Mouse (Mus musculus) forelimb bud, embryonic 11.5 days (tissue): ENCODE data around the gene Esr1.
"Not testable (repeated sequence)": the region's sequence is repeated elsewhere in the genome, so short reads cannot be mapped to it uniquely, and the experiment has no call there.

Experiments used
- DNase-seq: peaks from one replicate; pipeline ENCODE4 v3.0.0-alpha.2; 2012; ENCODE audit warnings: low read depth, low spot score

Esr1 gene

DNA sequence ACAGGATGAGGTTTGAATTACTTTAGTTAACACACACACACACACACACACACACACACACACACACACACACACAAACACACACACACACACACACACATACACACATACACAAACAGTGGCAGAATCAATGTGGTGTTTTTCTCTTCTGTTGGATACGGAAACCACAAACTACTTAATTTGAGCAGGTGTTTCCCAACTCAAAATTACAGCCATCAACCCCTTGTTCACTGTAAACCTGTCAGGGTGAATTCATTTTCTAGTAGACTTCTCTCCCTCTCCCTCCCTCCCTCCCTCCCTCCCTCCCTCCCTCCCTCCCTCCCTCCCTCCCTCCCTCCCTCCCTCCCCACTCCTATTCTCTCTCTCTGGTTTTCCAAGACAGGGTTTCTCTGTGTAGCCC, 8.0 kb downstream of the Esr1 start:
- not testable (repeated sequence) for DNase-seq

- DNase-seq = peak; percentile 10
Measured at GRCm38 (mm10) chr10:4620596-4621504, 9.5 kb downstream of the Esr1 start.

- DNase-seq = no peak
Measured at GRCm38 (mm10) chr10:4621505-4621815, 10.1 kb downstream of the Esr1 start.

DNA sequence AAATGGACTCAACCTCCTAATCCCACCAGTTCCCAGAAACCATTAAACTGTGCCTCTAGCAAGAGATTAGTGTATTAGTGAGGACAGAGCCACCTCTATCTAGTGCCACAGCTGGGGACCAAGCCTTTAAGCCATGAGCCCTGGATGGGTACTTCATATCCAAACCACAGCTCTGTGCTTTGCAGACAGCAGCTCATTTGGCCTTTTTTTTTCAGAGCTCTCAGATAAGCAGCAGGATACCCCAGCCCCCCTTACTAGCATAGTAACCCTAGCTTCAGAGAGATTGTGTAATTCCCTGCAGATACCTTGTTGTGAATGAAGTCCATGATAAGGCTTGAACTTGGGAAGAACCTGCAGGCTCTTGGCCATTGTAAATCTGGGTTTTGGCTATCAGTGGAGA, 11.9 kb downstream of the Esr1 start:
- DNase-seq = no peak

- DNase-seq = no peak
Measured at GRCm38 (mm10) chr10:4624581-4624980, 13.2 kb downstream of the Esr1 start.

- no peak for DNase-seq
Measured at GRCm38 (mm10) chr10:4625300-4625699, 13.9 kb downstream of the Esr1 start.

DNA sequence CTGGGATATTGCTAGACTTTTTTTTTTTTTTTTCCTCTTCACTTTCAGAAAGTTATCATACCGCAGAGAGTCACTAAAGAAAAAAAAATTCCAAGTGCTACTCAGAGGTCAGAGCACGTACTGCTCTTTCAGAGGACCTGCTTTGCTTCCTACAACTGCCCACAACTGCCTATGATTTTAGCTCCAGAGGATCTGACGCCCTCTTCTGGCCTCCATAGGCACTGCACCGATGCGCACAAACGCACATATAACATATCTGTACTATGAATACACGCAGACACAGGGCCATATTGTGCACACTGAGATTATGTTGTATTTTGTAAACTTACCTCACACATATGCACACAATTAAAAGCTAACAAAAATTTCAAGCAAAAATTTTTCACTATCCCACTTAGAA, 15.0 kb downstream of the Esr1 start:
- DNase-seq = no peak

GRCm38 (mm10) chr10:4626996-4627395, 15.6 kb downstream of the Esr1 start:
- no peak for DNase-seq

DNA sequence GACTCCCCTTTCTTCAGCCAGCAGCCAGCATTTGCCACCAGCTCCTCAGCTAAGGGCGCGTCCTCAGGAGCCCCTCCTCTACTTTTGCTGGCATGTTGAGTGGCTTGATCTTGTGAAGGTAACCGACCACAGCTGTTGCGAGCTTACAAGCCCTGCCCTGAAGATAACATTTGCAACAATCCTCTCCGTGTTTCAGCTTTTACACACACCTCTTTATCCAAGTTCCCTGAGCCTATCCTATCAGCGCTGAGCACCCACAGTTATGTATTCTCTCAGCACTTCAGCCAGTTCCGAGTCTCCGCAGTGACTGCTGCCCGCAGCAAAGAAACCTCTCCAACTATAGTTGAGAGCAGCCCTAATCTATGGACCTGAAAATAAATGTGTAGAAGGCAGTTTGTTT, 16.0 kb downstream of the Esr1 start:
- DNase-seq = no peak

DNA sequence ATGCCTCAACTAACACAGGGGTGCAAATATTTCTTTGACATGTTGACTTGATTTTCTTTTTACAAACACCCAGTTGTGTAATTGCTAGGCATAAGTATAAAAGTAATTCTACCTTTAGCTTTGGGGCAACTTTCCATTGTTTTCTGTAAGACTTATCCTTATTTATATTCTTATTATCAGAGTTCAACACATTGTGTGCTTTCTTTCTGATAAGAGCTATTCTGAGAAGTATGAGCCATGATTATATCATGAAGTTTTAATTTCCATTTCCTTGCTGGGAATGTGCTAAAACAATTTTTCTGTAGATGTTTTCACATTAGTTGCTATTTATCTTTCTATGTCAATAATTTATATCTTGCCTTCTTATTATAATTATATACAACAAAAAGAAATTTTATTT, 17.9 kb downstream of the Esr1 start:
- DNase-seq = no peak

GRCm38 (mm10) chr10:4632211-4632704, 20.9 kb downstream of the Esr1 start:
- no peak for DNase-seq

- DNase-seq = no peak
Measured at GRCm38 (mm10) chr10:4633287-4634030, 22.1 kb downstream of the Esr1 start.

DNA sequence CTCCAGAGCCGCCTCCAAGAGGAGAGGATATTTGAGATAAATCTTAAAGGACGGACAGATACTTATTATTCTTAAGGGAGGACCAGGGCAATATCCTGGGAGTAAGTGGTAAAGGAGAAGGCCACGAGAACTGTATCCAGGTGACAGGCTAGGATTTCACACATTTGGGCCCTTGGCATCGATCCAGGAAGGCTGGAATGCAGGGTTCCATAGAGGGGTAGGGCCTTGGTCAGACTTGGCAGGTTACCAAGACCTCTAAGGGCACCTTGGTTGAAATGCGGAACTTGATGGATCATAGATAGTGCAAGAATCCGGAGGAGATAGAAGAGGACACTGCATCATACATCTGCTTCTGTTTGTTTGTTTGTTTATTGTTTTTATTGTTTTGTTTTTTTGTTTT, 24.3 kb downstream of the Esr1 start:
- DNase-seq = no peak

- no peak for DNase-seq
Measured at GRCm38 (mm10) chr10:4646074-4646473, 34.7 kb downstream of the Esr1 start.

DNA sequence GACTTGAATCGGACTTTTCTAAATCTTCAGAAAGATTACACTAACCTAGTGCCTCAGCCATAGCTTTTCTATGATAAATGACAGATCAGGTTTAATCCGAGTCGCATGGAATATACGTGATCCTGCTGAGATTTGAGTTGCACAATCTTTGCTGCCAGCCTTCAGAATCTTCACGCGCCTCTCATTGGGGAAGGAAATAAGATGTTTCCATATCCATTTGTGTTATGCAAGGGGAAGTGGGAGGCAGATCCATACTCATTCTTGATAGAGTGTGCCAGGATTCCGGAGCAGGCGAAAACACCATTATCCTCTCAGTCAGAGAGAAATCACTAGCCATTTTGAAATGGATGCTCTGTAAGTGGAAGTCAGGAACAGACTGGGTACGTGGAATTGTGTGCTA, 35.5 kb downstream of the Esr1 start:
- no peak for DNase-seq

- DNase-seq = no peak
Measured at GRCm38 (mm10) chr10:4665380-4665779, 54.0 kb downstream of the Esr1 start.

- DNase-seq = no peak
Measured at GRCm38 (mm10) chr10:4667006-4667405, 55.6 kb downstream of the Esr1 start.

- no peak for DNase-seq
Measured at GRCm38 (mm10) chr10:4670053-4670452, 58.7 kb downstream of the Esr1 start.

GRCm38 (mm10) chr10:4671876-4672275, 60.5 kb downstream of the Esr1 start:
- no peak for DNase-seq

DNA sequence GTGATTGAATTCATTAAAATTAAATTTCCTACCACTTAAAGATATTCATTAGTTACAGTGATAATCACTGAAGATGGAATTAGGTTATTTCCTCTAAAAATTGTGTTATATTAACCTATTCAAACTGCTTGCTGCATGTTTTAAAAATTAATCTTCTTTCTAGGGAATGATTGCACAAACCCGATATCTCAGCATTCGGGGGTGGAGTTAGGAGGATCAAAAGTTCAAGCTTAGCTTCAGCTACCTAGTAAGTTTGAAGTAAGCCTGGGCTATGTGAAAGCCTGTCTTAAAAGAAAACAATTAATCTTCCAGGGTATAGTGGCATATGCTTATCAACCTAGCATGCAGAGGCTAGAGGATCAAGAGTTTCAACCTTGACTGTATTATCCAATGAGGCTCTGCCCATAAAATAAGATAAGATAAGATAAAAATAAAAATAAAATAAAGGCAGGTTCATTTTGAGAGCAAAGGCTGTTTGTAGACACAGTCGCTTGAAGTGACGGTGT, 62.0 kb downstream of the Esr1 start:
- DNase-seq = no peak

DNA sequence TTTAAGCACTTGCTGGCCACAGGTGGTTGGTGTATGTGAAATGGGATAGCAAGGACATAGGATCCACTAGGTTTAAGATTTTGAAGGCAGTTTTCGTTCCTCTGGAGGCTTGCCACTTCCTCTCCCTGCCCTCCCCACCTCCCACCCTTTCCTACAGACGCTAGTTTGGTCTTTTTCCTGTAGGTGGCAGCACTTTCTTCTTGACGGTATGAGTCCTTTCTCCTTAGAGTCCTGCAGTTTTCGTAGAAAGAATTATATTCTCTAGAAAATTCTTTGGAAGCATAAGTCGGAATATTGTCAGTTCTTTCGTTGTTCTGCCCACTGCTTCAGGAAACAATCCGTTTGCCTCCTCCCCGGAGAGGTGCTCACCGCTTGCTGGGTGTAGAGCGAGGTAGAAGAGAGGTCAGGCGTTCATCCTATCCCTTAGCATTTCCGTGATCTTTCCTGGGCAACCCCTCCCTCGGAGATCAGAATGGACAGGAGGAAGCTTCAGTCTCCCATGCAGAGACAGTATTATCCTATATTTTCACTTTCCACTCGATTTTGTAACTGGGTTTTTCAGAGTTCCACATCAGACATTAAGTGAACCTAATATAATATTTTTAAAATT, 63.7 kb downstream of the Esr1 start:
- DNase-seq = not testable (repeated sequence)

GRCm38 (mm10) chr10:4683106-4683505, 71.7 kb downstream of the Esr1 start:
- DNase-seq = no peak
